Mouse (Mus musculus): ENCODE results near the gene Galns.

Galns gene

GRCm38 (mm10) chr8:122568109-122568504 lies 43.2 kb downstream of the Galns start:
- DNase-seq (ENCODE audit: low spot score) = no peak

GRCm38 (mm10) chr8:122567361-122568108 lies 43.7 kb downstream of the Galns start, which contains the start of gene Cdt1:
Gene Cdt1, plus strand, starts transcription at chr8:122568015.
- DNase-seq (ENCODE audit: low spot score) = peak; percentile 93

GRCm38 (mm10) chr8:122566766-122567165 lies 44.5 kb downstream of the Galns start:
- peak; percentile 71 for DNase-seq (ENCODE audit: low spot score)

- DNase-seq (ENCODE audit: low spot score) = no peak
Measured at GRCm38 (mm10) chr8:122564363-122565352, 46.6 kb downstream of the Galns start.

GRCm38 (mm10) chr8:122561199-122561598 lies 50.1 kb downstream of the Galns start:
- DNase-seq (ENCODE audit: low spot score) = no peak

GRCm38 (mm10) chr8:122558671-122559349 lies 52.5 kb downstream of the Galns start:
- no peak for DNase-seq (ENCODE audit: low spot score)

GRCm38 (mm10) chr8:122557248-122558038 lies 53.8 kb downstream of the Galns start:
- DNase-seq (ENCODE audit: low spot score) = no peak

- DNase-seq (ENCODE audit: low spot score) = no peak
Measured at GRCm38 (mm10) chr8:122556030-122557009, 54.9 kb downstream of the Galns start.

GRCm38 (mm10) chr8:122554786-122555185 lies 56.5 kb downstream of the Galns start:
- no peak for DNase-seq (ENCODE audit: low spot score)

GRCm38 (mm10) chr8:122551265-122552051 lies 59.8 kb downstream of the Galns start, which contains the start of gene Piezo1:
Gene Piezo1, minus strand, starts transcription at chr8:122551329.
- peak; percentile 90 for DNase-seq (ENCODE audit: low spot score)

- DNase-seq (ENCODE audit: low spot score) = no peak
Measured at GRCm38 (mm10) chr8:122550995-122551264, 60.3 kb downstream of the Galns start.

- DNase-seq (ENCODE audit: low spot score) = no peak
Measured at GRCm38 (mm10) chr8:122550234-122550994, 60.8 kb downstream of the Galns start.

GRCm38 (mm10) chr8:122548891-122549439 lies 62.3 kb downstream of the Galns start:
- no peak for DNase-seq (ENCODE audit: low spot score)

- DNase-seq (ENCODE audit: low spot score) = no peak
Measured at GRCm38 (mm10) chr8:122548331-122548730, 62.9 kb downstream of the Galns start.

- peak; percentile 75 for DNase-seq (ENCODE audit: low spot score)
Measured at GRCm38 (mm10) chr8:122547815-122548214, 63.4 kb downstream of the Galns start.

- no peak for DNase-seq (ENCODE audit: low spot score)
Measured at GRCm38 (mm10) chr8:122546811-122547453, 64.3 kb downstream of the Galns start.

GRCm38 (mm10) chr8:122546066-122546755 lies 65.1 kb downstream of the Galns start:
- DNase-seq (ENCODE audit: low spot score) = peak; percentile 83

Measured in c-Kit-positive CD71-positive TER-119-positive erythroid progenitor cells, embryonic 14.5 days (primary cell).